9 mouse cellular contexts compared by ENCODE assay signal in genomic region chr1:65311214-65311933, GRCm38 (mm10). TPM values are rescaled to one million over a fixed set of nuclear protein-coding genes. Genes with fewer than 3 reads are reported as not detected.
DNase-seq lines count a peak whose midpoint lies in the region; ATAC-seq lines count a peak whose summit lies in the region.
"Had no signal": no experiment of that assay in that cellular context is flagged by ENCODE, and none has a peak within 500 bp of the region (broad histone marks: within the 10 kb centered on the region; RNA-seq: fewer than 3 reads in every experiment).

No protein-coding gene starts in this region.

- H3K4me3 ChIP-seq in heart, embryonic 13.5 days = peak overlapping the region; percentile 47
- H3K4me3 ChIP-seq in embryonic facial prominence, embryonic 14.5 days (ENCODE audit: low read depth, low read length) = peak overlapping the region; percentile 36
- peak overlapping the region; percentile 45 for H3K4me3 ChIP-seq in limb, embryonic 13.5 days

- H3K27ac ChIP-seq in heart, embryonic 13.5 days (replicated peaks) = no peak overlapping the region
- H3K27ac ChIP-seq in embryonic facial prominence, embryonic 14.5 days (replicated peaks; ENCODE audit: low read depth, low read length) = no peak overlapping the region
- no peak overlapping the region for H3K27ac ChIP-seq in limb, embryonic 13.5 days

- H3K36me3 ChIP-seq in heart, embryonic 13.5 days = no peaks in the 10 kb centered on the region
- no peaks in the 10 kb centered on the region for H3K36me3 ChIP-seq in embryonic facial prominence, embryonic 14.5 days (ENCODE audit: control insufficient read depth, insufficient read depth, low read length)
- H3K36me3 ChIP-seq in limb, embryonic 13.5 days = no peaks in the 10 kb centered on the region
- H3K36me3 ChIP-seq: G1E had no signal

- no peak for ATAC-seq in heart, embryonic 13.5 days (ENCODE audit: extremely low read depth, insufficient number of reproducible peaks, low FRiP score, low TSS enrichment)
- ATAC-seq in embryonic facial prominence, embryonic 14.5 days (ENCODE audit: low read depth) = 0 out of 2 replicates have a peak, but pooled peaks have one; percentile 37
- ATAC-seq in limb, embryonic 13.5 days (ENCODE audit: low FRiP score, low read depth) = peak; percentile 57; the same call in 1 of the 2 replicates
- ATAC-seq in inflammation-experienced regulatory T-cells, adult 6 months = no peak

- H3K4me2 ChIP-seq in heart, embryonic 13.5 days = peak overlapping the region; percentile 79
- H3K4me2 ChIP-seq in embryonic facial prominence, embryonic 14.5 days (ENCODE audit: low read depth, low read length) = peak overlapping the region; percentile 75
- H3K4me2 ChIP-seq in limb, embryonic 13.5 days (replicated peaks) = peak overlapping the region; percentile 83

- peaks cover 22% of the 10 kb centered on the region for H3K27me3 ChIP-seq in heart, embryonic 13.5 days (replicated peaks)
- H3K27me3 ChIP-seq in embryonic facial prominence, embryonic 14.5 days (replicated peaks; ENCODE audit: control insufficient read depth, insufficient read depth, low read length) = peaks cover 19% of the 10 kb centered on the region
- H3K27me3 ChIP-seq in limb, embryonic 13.5 days = peaks cover 25% of the 10 kb centered on the region

- H3K9me3 ChIP-seq in heart, embryonic 13.5 days = no peaks in the 10 kb centered on the region
- H3K9me3 ChIP-seq in embryonic facial prominence, embryonic 14.5 days (ENCODE audit: control insufficient read depth, low read length) = no peaks in the 10 kb centered on the region
- no peaks in the 10 kb centered on the region for H3K9me3 ChIP-seq in limb, embryonic 13.5 days
- H3K9me3 ChIP-seq: G1E had no signal

- 1% methylated on average over 29 of the region's 29 CpGs for WGBS in heart, embryonic 13.5 days
- WGBS in embryonic facial prominence, embryonic 14.5 days = under 1% methylated on average over 28 of the region's 29 CpGs
- WGBS in limb, embryonic 13.5 days = 1% methylated on average over 29 of the region's 29 CpGs

- no peak for DNase-seq in heart, postnatal 25 days (ENCODE audit: low spot score)
- DNase-seq in ES-CJ7 (ENCODE audit: low read depth, low spot score) = peak; percentile 27
- DNase-seq in embryonic facial prominence, embryonic 14.5 days (ENCODE audit: low spot score) = peak; percentile 17
- no peak for DNase-seq in gastrocnemius, postnatal 14 days
- no peak for DNase-seq in adrenal gland, postnatal 4 days (ENCODE audit: low spot score in 2 of 2)

- intact Hi-C loops in heart, postnatal 25 days (cut with DNase I) = loop anchor here (10.0 kb wide), 1 partner anchor 1343 kb away; no protein-coding TSS in a partner anchor
- intact Hi-C loops in gastrocnemius, postnatal 14 days (cut with DNase I; ENCODE audit: low total_unique reads) = no loop called here

- peak overlapping the region; percentile 2; the same call in 1 of the 2 replicates for H3K9ac ChIP-seq in heart, embryonic 13.5 days
- peak overlapping the region; percentile 38 for H3K9ac ChIP-seq in embryonic facial prominence, embryonic 14.5 days (ENCODE audit: low read depth, low read length)
- peak overlapping the region; percentile 56 for H3K9ac ChIP-seq in limb, embryonic 13.5 days

- H3K4me1 ChIP-seq in heart, embryonic 13.5 days = peaks cover 9% of the 10 kb centered on the region
- H3K4me1 ChIP-seq in embryonic facial prominence, embryonic 14.5 days (ENCODE audit: control insufficient read depth, insufficient read depth, low read length) = no peaks in the 10 kb centered on the region
- peaks cover 10% of the 10 kb centered on the region for H3K4me1 ChIP-seq in limb, embryonic 13.5 days

RNA-seq across cellular contexts. Expression of gene Pth2r, which starts 29.5 kb away (rescaled TPM):
- polyA plus RNA-seq in heart, embryonic 13.5 days (2015; fragmentation: Nextera tagmentation; extraction: Ambion mirVana) = not detected in 2 replicates
- total RNA-seq in heart, postnatal 25 days (2021) = not detected
- 0.10 and 0.18 TPM in 2 replicates for polyA plus RNA-seq in embryonic facial prominence, embryonic 14.5 days (2014; fragmentation: Nextera tagmentation; extraction: Ambion mirVana)
- polyA plus RNA-seq in limb, embryonic 13.5 days (2015; fragmentation: Nextera tagmentation; extraction: Ambion mirVana) = 0.15 and 0.18 TPM in 2 replicates
- polyA plus RNA-seq in inflammation-experienced regulatory T-cells, adult 6 months (2017; shearing (Covaris generic)) = not detected
- total RNA-seq in gastrocnemius, postnatal 14 days (2021) = not detected
- total RNA-seq in adrenal gland, postnatal 4 days (2021) = not detected
- total RNA-seq: G1E had no signal
- polyA plus RNA-seq: G1E had no signal

Comparison
In these comparisons a context has a peak if more than half of its experiments do, and no peak if none do; other contexts are left out.
1. ATAC-seq: peak in embryonic facial prominence, embryonic 14.5 days (single experiment) and limb, embryonic 13.5 days (single experiment); none in heart, embryonic 13.5 days (single experiment) and inflammation-experienced regulatory T-cells, adult 6 months (single experiment).
2. H3K9ac ChIP-seq: peak in every context shown above with its lines; median percentile 56 in limb, embryonic 13.5 days; 38 in embryonic facial prominence, embryonic 14.5 days; 2 in heart, embryonic 13.5 days.
3. DNase-seq: peak in ES-CJ7 (single experiment) and embryonic facial prominence, embryonic 14.5 days (single experiment); none in heart, postnatal 25 days (single experiment), gastrocnemius, postnatal 14 days (single experiment) and adrenal gland, postnatal 4 days (0 of 2).
4. Peak in every context shown above with its lines, with median percentiles within 50 percentile points of each other: H3K4me2 ChIP-seq and H3K4me3 ChIP-seq.